Mouse (Mus musculus) heart, postnatal 0 days (tissue): ENCODE data around the gene Tenm3. TPM values are rescaled to one million over a fixed set of nuclear protein-coding genes. Genes with fewer than 3 reads are reported as not detected.

ENCODE experiments used
- ATAC-seq: fragments of 200-750 bp; cut with Nextera tagmentation; 2 replicates; pipeline ENCODE4 v1.8.0; 2017; ENCODE audit warnings: low read depth, moderate number of reproducible peaks, moderate library complexity; ENCODE audit not compliant: insufficient read depth
- DNase-seq: peaks from one replicate; pipeline ENCODE4 v3.0.0-alpha.2; 2016; ENCODE audit warnings: low spot score
- H3K27ac ChIP-seq: fragments of 300-500 bp; sonication (generic); 2 replicates; pipeline ENCODE4 v1.5.1; 2014; ENCODE audit warnings: low read depth, mild to moderate bottlenecking
- H3K27me3 ChIP-seq: fragments of 300-500 bp; sonication (generic); 2 replicates; pipeline ENCODE4 v1.6.1; 2014; ENCODE audit warnings: low read length, mixed read lengths; ENCODE audit not compliant: control insufficient read depth, insufficient read depth
- H3K36me3 ChIP-seq: fragments of 300-500 bp; sonication (generic); replicated peaks from 2 replicates; pipeline ENCODE4 v1.6.1; 2014; ENCODE audit warnings: low read length, mixed read lengths; ENCODE audit not compliant: control insufficient read depth, insufficient read depth
- H3K4me1 ChIP-seq: fragments of 300-500 bp; sonication (generic); 2 replicates; pipeline ENCODE4 v1.6.1; 2014; ENCODE audit warnings: antibody characterized with exemption; ENCODE audit not compliant: control insufficient read depth, insufficient read depth
- H3K4me2 ChIP-seq: fragments of 300-500 bp; sonication (generic); 2 replicates; pipeline ENCODE4 v1.6.1; 2014; ENCODE audit warnings: low read depth, mild to moderate bottlenecking, low read length, moderate library complexity
- H3K4me3 ChIP-seq: fragments of 300-500 bp; sonication (generic); 2 replicates; pipeline ENCODE4 v1.5.1; 2014; ENCODE audit warnings: low read depth, low read length
- H3K9ac ChIP-seq: fragments of 300-500 bp; sonication (generic); replicated peaks from 2 replicates; pipeline ENCODE4 v1.6.1; 2014; ENCODE audit warnings: low read depth, low read length, mixed read lengths
- H3K9me3 ChIP-seq: fragments of 300-500 bp; sonication (generic); replicated peaks from 2 replicates; pipeline ENCODE4 v1.6.1; 2016; ENCODE audit warnings: low read length; ENCODE audit not compliant: control insufficient read depth
- CTCF ChIP-seq: IDR thresholded peaks from 2 replicates; pipeline ENCODE4 v1.5.1; 2016; ENCODE audit warnings: antibody characterized with exemption, control low read depth, low read depth
- EP300 ChIP-seq: IDR thresholded peaks from 2 replicates; pipeline ENCODE4 v1.6.1; 2016; ENCODE audit warnings: antibody characterized with exemption, low read depth
- WGBS: fragments of 180-500 bp; shearing (Covaris S2); extraction: QIAGEN DNeasy Blood & Tissue Kit; methylation state at CpG from one replicate; pipeline ENCODE4 v1.1.7; 2014; 5-methylcytosine and 5-hydroxymethylcytosine counted together
- polyA plus RNA-seq: library from polyadenylated mRNA; unstranded; fragments of >200 nt; fragmentation: Nextera tagmentation; extraction: Ambion mirVana; gene quantifications from 2 replicates; pipeline ENCODE4 v1.2.1, GENCODE M21; 2015
- total RNA-seq: library from RNA; depleted of rRNA; stranded (reverse); fragments of >200 nt; gene quantifications from 2 replicates; pipeline ENCODE4 v1.2.3, GENCODE M21; 2014; ENCODE audit warnings: low replicate concordance; rRNA removed

Gene Tenm3
- total RNA-seq, result 4.2 and 17.2 TPM in 2 replicates
- 1.5 and 1.6 TPM in 2 replicates for polyA plus RNA-seq

DNA sequence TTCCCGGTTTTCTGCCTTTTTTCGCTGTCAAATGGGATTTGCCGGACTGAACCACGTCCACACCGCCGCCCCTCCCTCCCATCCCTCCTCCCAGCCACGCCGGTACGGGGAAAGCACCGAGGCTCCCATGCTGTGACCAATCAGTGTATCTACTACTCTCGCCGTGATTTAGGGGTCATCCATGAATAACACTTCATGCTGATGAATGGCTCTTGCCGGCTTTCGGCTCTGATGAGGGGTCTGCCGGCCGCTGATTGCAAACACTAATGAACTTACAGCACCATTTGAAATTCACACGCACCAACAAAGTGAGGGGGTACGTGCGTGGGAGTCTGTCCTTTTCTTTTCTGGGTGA, at the start of gene Tenm3:
Tenm3 (minus strand) TSS at position 21 of the 355 bp plus-strand sequence.
- Histone ChIP-seq H3K27ac (peak within 1 kb of the TSS; percentile 9), H3K4me2 (peak within 1 kb of the TSS; percentile 72), H3K36me3 (no peaks in the 10 kb centered on the region), H3K27me3 (peaks cover 82% of the 10 kb centered on the region), H3K4me1 (peaks cover 6% of the 10 kb centered on the region; the same call in 1 of the 2 replicates), H3K9me3 (no peaks in the 10 kb centered on the region), H3K9ac (peak within 1 kb of the TSS; percentile 37), H3K4me3 (peak within 1 kb of the TSS; percentile 70)
- DNase-seq (peak; percentile 21), ATAC-seq (no peak)
- under 1% methylated on average over 19 of the region's 19 CpGs for WGBS
- TF ChIP-seq EP300, result no peak
- TF ChIP-seq CTCF, result no peak

DNA sequence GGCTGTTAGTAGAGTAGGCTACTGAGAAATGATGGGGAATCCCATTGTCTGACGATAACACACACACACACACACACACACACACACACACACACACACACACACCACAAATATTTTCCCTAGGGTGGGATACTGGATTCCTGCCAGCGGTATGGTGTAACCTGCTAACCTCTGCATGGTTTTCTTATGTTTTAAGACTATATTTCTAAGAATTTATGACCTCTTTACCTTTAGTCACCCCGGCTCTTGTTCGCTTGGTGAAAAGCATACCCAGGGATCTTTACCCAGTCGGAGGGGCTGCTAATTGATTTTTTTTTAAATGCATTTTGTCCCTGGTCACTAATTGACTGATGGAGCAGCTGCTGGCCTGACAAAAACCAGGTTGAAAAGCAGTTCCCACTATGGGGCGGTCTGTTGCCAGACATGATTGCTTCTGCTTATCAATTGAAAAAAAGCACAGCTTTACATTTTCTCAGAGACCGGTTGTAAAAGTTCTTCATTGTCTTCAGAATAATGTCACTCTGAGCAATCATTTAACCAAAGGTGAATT, 46.5 kb upstream of the Tenm3 start:
- ATAC-seq, result no peak
- H3K9ac ChIP-seq, result no peak overlapping the region
- 69% methylated on average over 7 of the region's 7 CpGs for WGBS
- no peaks in the 10 kb centered on the region for H3K27me3 ChIP-seq
- DNase-seq, result no peak
- no peak overlapping the region for H3K4me3 ChIP-seq
- no peak overlapping the region for H3K27ac ChIP-seq
- no peaks in the 10 kb centered on the region for H3K9me3 ChIP-seq
- TF ChIP-seq EP300 (no peak), CTCF (no peak)
- H3K36me3 ChIP-seq, result no peaks in the 10 kb centered on the region
- no peak overlapping the region for H3K4me2 ChIP-seq
- no peaks in the 10 kb centered on the region for H3K4me1 ChIP-seq

DNA sequence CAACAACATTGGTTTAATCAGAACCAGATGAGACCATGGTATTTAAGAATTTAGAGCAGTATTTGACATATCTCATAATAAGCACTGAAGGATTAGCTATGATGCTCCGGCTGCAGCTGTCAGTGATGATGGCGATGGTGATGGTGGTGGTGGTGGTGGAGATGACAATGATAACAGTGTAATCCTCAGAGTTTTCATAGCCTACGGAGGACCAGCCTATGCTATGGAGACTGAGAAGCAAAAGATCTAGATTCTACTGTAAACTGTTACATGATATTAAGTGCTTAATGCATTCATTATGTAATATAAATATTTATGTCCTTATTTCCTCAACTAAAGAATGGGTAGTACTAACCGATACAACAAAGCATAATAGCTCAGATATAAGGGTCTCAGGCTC, 40.5 kb upstream of the Tenm3 start:
- Histone ChIP-seq H3K27me3 (no peaks in the 10 kb centered on the region), H3K27ac (no peak overlapping the region), H3K4me3 (no peak overlapping the region), H3K4me2 (no peak overlapping the region), H3K9ac (no peak overlapping the region), H3K4me1 (no peaks in the 10 kb centered on the region), H3K9me3 (no peaks in the 10 kb centered on the region), H3K36me3 (no peaks in the 10 kb centered on the region)
- ATAC-seq (no peak), DNase-seq (no peak)
- TF ChIP-seq EP300 (no peak), CTCF (no peak)
- WGBS, result 93% methylated on average over 4 of the region's 4 CpGs

DNA sequence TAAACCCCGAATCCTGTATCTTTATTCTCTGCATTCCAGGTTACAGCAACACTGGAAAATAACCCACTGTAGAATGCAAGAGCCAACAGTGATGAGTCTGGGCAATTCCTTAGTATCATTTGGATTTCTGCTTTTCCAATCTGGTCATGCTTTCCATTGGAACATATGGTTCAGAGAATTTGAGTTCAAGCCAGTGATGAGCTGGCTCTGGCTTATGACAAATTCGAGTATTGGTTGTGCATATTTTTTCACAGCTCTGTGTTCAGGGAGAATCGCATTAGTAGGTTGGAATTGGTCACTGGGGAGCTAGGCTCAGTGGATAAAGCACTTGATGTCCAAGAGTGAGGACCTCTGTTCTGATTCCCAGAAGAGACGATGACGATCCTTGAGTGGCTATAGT, 36.8 kb upstream of the Tenm3 start:
- H3K4me3 ChIP-seq, result no peak overlapping the region
- H3K27me3 ChIP-seq, result no peaks in the 10 kb centered on the region
- WGBS, result 81% methylated on average over 5 of the region's 5 CpGs
- ATAC-seq (no peak), DNase-seq (no peak)
- H3K9ac ChIP-seq, result no peak overlapping the region
- H3K9me3 ChIP-seq, result no peaks in the 10 kb centered on the region
- H3K4me1 ChIP-seq, result no peaks in the 10 kb centered on the region
- TF ChIP-seq EP300 (no peak), CTCF (no peak)
- H3K36me3 ChIP-seq, result no peaks in the 10 kb centered on the region
- no peak overlapping the region for H3K27ac ChIP-seq
- no peak overlapping the region for H3K4me2 ChIP-seq

DNA sequence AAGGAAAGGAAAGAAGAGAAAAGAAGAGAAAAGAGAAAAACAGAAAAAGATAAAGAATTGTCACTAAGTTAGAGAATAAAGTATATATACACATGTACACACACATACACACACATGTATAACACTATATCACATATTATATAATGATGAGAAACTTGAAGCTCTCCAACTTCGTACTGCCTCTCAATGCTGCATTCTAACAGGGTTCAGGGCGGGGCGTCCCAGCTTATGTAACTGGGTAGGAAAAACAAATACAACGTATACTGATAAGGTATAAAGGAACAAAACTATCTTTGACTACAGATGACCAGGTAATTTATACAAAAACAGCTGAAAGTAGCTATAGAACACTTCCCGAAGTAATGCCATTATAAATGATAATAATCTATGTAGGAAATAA, 22.2 kb upstream of the Tenm3 start:
- no peaks in the 10 kb centered on the region for H3K36me3 ChIP-seq
- TF ChIP-seq EP300 (no peak), CTCF (no peak)
- H3K27ac ChIP-seq, result no peak overlapping the region
- no peaks in the 10 kb centered on the region for H3K4me1 ChIP-seq
- H3K4me3 ChIP-seq, result no peak overlapping the region
- no peaks in the 10 kb centered on the region for H3K27me3 ChIP-seq
- no peak overlapping the region for H3K9ac ChIP-seq
- no peak for ATAC-seq
- DNase-seq, result no peak
- H3K9me3 ChIP-seq, result no peaks in the 10 kb centered on the region
- no peak overlapping the region for H3K4me2 ChIP-seq
- 89% methylated on average over 5 of the region's 5 CpGs for WGBS

DNA sequence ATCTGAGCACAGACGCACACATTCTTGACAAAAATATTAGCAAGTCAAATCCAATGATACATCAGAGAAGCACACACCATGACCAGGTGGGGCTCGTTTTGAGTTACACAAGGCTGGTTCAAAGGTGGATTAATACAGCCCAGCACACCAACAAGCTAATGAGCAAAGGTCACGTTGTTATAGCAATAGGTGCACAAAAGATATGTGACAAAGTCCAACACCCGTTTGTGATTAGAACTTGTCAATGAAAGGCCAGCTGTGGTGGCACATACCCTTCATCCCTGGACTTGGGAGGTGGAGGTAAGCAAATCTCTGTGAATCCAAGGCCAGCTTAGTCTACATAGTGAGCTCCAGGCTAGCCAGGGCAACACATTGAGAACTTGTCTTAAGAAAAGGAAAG, 21.7 kb upstream of the Tenm3 start:
- 69% methylated on average over 4 of the region's 4 CpGs for WGBS
- no peak for ATAC-seq
- TF ChIP-seq EP300 (no peak), CTCF (no peak)

More for the DNA sequence above, 21.7 kb upstream of the Tenm3 start:
- no peak overlapping the region for H3K27ac ChIP-seq
- no peaks in the 10 kb centered on the region for H3K36me3 ChIP-seq
- H3K27me3 ChIP-seq, result no peaks in the 10 kb centered on the region
- DNase-seq, result no peak
- H3K9ac ChIP-seq, result no peak overlapping the region
- H3K9me3 ChIP-seq, result no peaks in the 10 kb centered on the region
- no peak overlapping the region for H3K4me2 ChIP-seq
- H3K4me3 ChIP-seq, result no peak overlapping the region
- H3K4me1 ChIP-seq, result no peaks in the 10 kb centered on the region
